Mouse (Mus musculus): ENCODE measurements at regions not wholly inside any gene's neighbourhood (a gene's known extent, or its start where the extent isn't known, plus 50 kb on each side); places are given as distances from the start of the nearest gene placed in this dataset.

DNA sequence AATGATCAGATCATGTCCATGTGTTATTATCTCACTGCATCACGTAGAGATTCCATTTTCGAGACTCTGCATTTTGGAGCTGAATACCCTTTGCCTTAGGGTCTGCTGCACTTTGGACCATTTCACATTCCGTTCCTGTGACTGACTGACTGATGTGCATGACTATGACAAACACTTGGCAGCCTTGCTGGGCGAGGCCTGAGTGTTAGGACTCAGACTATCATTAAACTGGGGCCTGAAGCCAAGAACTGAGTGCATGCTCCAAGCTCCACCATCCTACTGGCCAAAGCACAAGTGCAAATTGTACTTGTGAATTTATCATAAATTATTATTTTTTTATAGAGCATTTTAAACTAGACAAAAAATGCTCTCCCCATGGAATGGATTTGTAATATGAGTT lies 547.8 kb downstream of the Bckdhb start:
- TF ChIP-seq CTCF (conservative IDR thresholded peaks at IDR 0.05; ENCODE audit: insufficient read depth, insufficient read length, low read depth, low read length), result no peak
- TF ChIP-seq POLR2A (IDR thresholded peaks at IDR 0.05; ENCODE audit: low read depth, low read length), result no peak
